ENCODE assay signal across 12 mouse cellular contexts in the genomic region with DNA sequence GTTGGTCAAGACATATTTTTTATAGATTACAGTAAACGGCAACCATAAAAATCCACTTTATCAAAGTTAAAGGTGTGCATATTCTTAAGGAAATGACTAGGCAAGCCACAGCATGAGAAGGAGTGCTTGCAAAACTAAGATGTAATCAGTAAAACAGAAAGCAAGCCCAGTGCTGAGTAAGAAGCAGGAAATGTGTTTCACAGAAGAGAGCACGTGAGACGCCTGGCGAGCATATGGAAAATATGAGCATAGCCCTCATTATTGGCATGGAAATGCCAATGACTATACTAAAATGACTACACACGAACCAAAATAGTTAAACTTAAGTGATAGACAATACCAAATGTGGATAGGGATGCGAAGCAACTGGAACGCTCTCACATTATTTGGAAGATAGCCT.
DNase-seq lines count a peak whose midpoint lies in the region; ATAC-seq and TF ChIP-seq lines count a peak whose summit lies in the region.
"Had no signal": no experiment of that assay in that cellular context is flagged by ENCODE, and none has a peak within 500 bp of the region (broad histone marks: within the 10 kb centered on the region; RNA-seq: fewer than 3 reads in every experiment).

No protein-coding gene starts in this region.

- H3K27ac ChIP-seq in embryonic fibroblast, embryonic 13.5 days (ENCODE audit: insufficient read depth, low read length), result peak overlapping the region; percentile 34; the same call in 1 of the 2 replicates
- H3K27ac ChIP-seq in liver, embryonic 14.5 days, result no peak overlapping the region
- H3K27ac ChIP-seq in stomach, postnatal 0 days (replicated peaks), result peak overlapping the region; percentile 69

- no peak overlapping the region for H3K9ac ChIP-seq in liver, embryonic 14.5 days (replicated peaks)
- H3K9ac ChIP-seq in stomach, postnatal 0 days (ENCODE audit: low read length), result no peak overlapping the region
- H3K9ac ChIP-seq: heart, embryonic 12.5 days had no signal

- 41% methylated on average over 7 of the region's 7 CpGs for WGBS in liver, embryonic 14.5 days (ENCODE audit: insufficient replicate concordance)
- WGBS in stomach, postnatal 0 days, result 55% methylated on average over 7 of the region's 7 CpGs

- TF ChIP-seq CTCF in embryonic fibroblast, embryonic 13.5 days (IDR thresholded peaks at IDR 0.05; ENCODE audit: borderline replicate concordance, insufficient read depth, low read length), result no peak
- TF ChIP-seq CTCF in liver, embryonic 14.5 days (IDR thresholded peaks at IDR 0.05; ENCODE audit: low read depth), result no peak
- no peak for TF ChIP-seq CTCF in stomach, postnatal 0 days (IDR thresholded peaks at IDR 0.05; ENCODE audit: low read depth)

- DNase-seq in thymus, postnatal 0 days (ENCODE audit: low spot score), result peak; percentile 60
- DNase-seq in thymus, adult 18-20 months, result no peak
- peak in 1 of 3 experiments; percentile 26 for DNase-seq in liver, embryonic 14.5 days (ENCODE audit: low read depth in 3 of 3, low spot score in 3 of 3)
- peak; percentile 31 for DNase-seq in stomach, postnatal 0 days (ENCODE audit: low spot score)
- DNase-seq in lung, postnatal 14 days, result no peak
- DNase-seq in gastrocnemius, postnatal 4 days (ENCODE audit: low spot score in 2 of 2), result no peak
- DNase-seq in lung, postnatal 36 days, result no peak
- DNase-seq: kidney, postnatal 25 days had no signal

- TF ChIP-seq EP300 in liver, embryonic 14.5 days (IDR thresholded peaks at IDR 0.05; ENCODE audit: low read depth), result 0 out of 2 replicates have a peak, but pooled peaks have one; percentile 6
- no peak for TF ChIP-seq EP300 in stomach, postnatal 0 days (optimal IDR thresholded peaks at IDR 0.05)

- no peaks in the 10 kb centered on the region for H3K36me3 ChIP-seq in liver, embryonic 14.5 days (replicated peaks; ENCODE audit: control insufficient read depth, insufficient read depth, low read depth)
- no peaks in the 10 kb centered on the region for H3K36me3 ChIP-seq in stomach, postnatal 0 days (ENCODE audit: control insufficient read depth, insufficient read depth, low read length)
- H3K36me3 ChIP-seq: heart, embryonic 12.5 days had no signal

- H3K4me2 ChIP-seq in liver, embryonic 14.5 days (ENCODE audit: low read depth), result no peak overlapping the region
- no peak overlapping the region for H3K4me2 ChIP-seq in stomach, postnatal 0 days (replicated peaks; ENCODE audit: low read depth)
- H3K4me2 ChIP-seq: heart, embryonic 12.5 days had no signal

- H3K9me3 ChIP-seq in liver, embryonic 14.5 days (ENCODE audit: control insufficient read depth, low read length), result no peaks in the 10 kb centered on the region
- H3K9me3 ChIP-seq in stomach, postnatal 0 days (ENCODE audit: control insufficient read depth, low read length), result no peaks in the 10 kb centered on the region
- H3K9me3 ChIP-seq: heart, embryonic 12.5 days had no signal

- H3K4me1 ChIP-seq in embryonic fibroblast, embryonic 13.5 days (ENCODE audit: control insufficient read depth, insufficient read depth, low read length), result no peaks in the 10 kb centered on the region
- H3K4me1 ChIP-seq in liver, embryonic 14.5 days (replicated peaks; ENCODE audit: control insufficient read depth in 2 of 2, insufficient read depth in 2 of 2, low read length in 1 of 2), result peaks cover 18 to 32% of the 10 kb centered on the region in 2 experiments
- H3K4me1 ChIP-seq in stomach, postnatal 0 days (replicated peaks; ENCODE audit: control insufficient read depth, insufficient read depth), result no peaks in the 10 kb centered on the region

- H3K27me3 ChIP-seq in liver, embryonic 14.5 days (ENCODE audit: control insufficient read depth, insufficient read depth, low read length), result no peaks in the 10 kb centered on the region
- no peaks in the 10 kb centered on the region for H3K27me3 ChIP-seq in stomach, postnatal 0 days (ENCODE audit: control insufficient read depth, insufficient read depth, low read length)
- H3K27me3 ChIP-seq: heart, embryonic 12.5 days had no signal

- no peak for TF ChIP-seq POLR2A in embryonic fibroblast, embryonic 13.5 days (IDR thresholded peaks at IDR 0.05; ENCODE audit: low read depth, low read length)

- H3K4me3 ChIP-seq in embryonic fibroblast, embryonic 13.5 days (ENCODE audit: insufficient read depth, low read length), result no peak overlapping the region
- no peak overlapping the region for H3K4me3 ChIP-seq in liver, embryonic 14.5 days (ENCODE audit: insufficient read depth in 1 of 2, low read depth in 2 of 2, low read length in 2 of 2)
- no peak overlapping the region for H3K4me3 ChIP-seq in stomach, postnatal 0 days (ENCODE audit: low read depth, low read length)
- H3K4me3 ChIP-seq: heart, embryonic 12.5 days had no signal

- ATAC-seq in liver, embryonic 14.5 days (ENCODE audit: insufficient read depth), result peak; percentile 30; the same call in 1 of the 2 replicates
- peak; percentile 82 for ATAC-seq in stomach, postnatal 0 days (ENCODE audit: low FRiP score, low TSS enrichment)
- ATAC-seq: hindbrain, embryonic 16.5 days; lung, postnatal 0 days had no signal

Comparison
In these comparisons a context has a peak if more than half of its experiments do, and no peak if none do; other contexts are left out.
1. DNase-seq: peak in thymus, postnatal 0 days (single experiment) and stomach, postnatal 0 days (single experiment); none in thymus, adult 18-20 months (0 of 2), lung, postnatal 14 days (single experiment), gastrocnemius, postnatal 4 days (0 of 2) and lung, postnatal 36 days (single experiment).